Mouse (Mus musculus): ENCODE measurements around the gene Fank1. TPM values are rescaled to one million over a fixed set of nuclear protein-coding genes. Genes with fewer than 3 reads are reported as not detected.

The Fank1 gene
- total and polyA plus RNA-seq, 3 experiments, result 0.16 to 0.17 TPM; not detected in 1

- H3K9ac ChIP-seq (ENCODE audit: insufficient read depth, low read depth), result no peak overlapping the region
- H3K4me3 ChIP-seq (replicated peaks in 1 of 3; ENCODE audit: low read depth in 2 of 3, low read length in 2 of 3, poor library complexity in 1 of 3), result no peak overlapping the region
- no peaks in the 10 kb centered on the region for H3K79me2 ChIP-seq (replicated peaks; ENCODE audit: control insufficient read depth, extremely low read depth, insufficient read depth, poor library complexity, severe bottlenecking)
- no peaks in the 10 kb centered on the region for H3K36me3 ChIP-seq (replicated peaks in 1 of 2; ENCODE audit: control insufficient read depth in 1 of 2, insufficient read depth in 1 of 2, low read length in 1 of 2)
- H3K27me3 ChIP-seq (replicated peaks), result peaks cover 53% of the 10 kb centered on the region
- in situ Hi-C loops (cut with MboI; ENCODE audit: low pct_ligation_motif_present, low pct_unique_long_range_greater_than_20kb, low sequenced_read_pairs), result no loop called here
- TF ChIP-seq CTCF (conservative IDR thresholded peaks at IDR 0.05 in 1 of 2, IDR thresholded peaks at IDR 0.05 in 1 of 2; ENCODE audit: low read depth in 2 of 2, low read length in 2 of 2) (peak; percentile 37 to 77; a peak in 3 of 4 replicates), RAD21 (IDR thresholded peaks at IDR 0.05; ENCODE audit: low read depth, low read length) (peak; percentile 79), SMC3 (IDR thresholded peaks at IDR 0.05; ENCODE audit: low read depth, low read length) (peak; percentile 45), TBP (conservative IDR thresholded peaks at IDR 0.05; ENCODE audit: low read depth, low read length) (no peak), NRF1 (IDR thresholded peaks at IDR 0.05; ENCODE audit: low read depth, low read length) (no peak), UBTF (IDR thresholded peaks at IDR 0.05; ENCODE audit: low read depth, low read length) (no peak), USF1 (IDR thresholded peaks at IDR 0.05; ENCODE audit: low read depth, low read length) (no peak), PAX5 (IDR thresholded peaks at IDR 0.05; ENCODE audit: low read length) (no peak)
- dilution Hi-C loops (cut with MboI; ENCODE audit: extremely low pct_ligation_motif_present, extremely low pct_unique_long_range_greater_than_20kb, low sequenced_read_pairs), result no loop called here
- no peaks in the 10 kb centered on the region for H3K9me3 ChIP-seq (replicated peaks; ENCODE audit: low read length)
- peak; percentile 46 for DNase-seq (ENCODE audit: extremely low read depth)
- no peak overlapping the region for H3K4me2 ChIP-seq (ENCODE audit: insufficient read depth, low read depth, poor library complexity, severe bottlenecking)
- H3K27ac ChIP-seq (ENCODE audit: insufficient read depth, low read depth), result no peak overlapping the region
- no peaks in the 10 kb centered on the region for H3K4me1 ChIP-seq (ENCODE audit: control insufficient read depth in 1 of 2, insufficient read depth in 2 of 2)
These were observed 29.0 kb downstream of the Fank1 start for GRCm38 (mm10) chr7:133805614-133806175.

- Histone ChIP-seq H3K27me3 (replicated peaks) (peaks cover 42% of the 10 kb centered on the region), H3K36me3 (replicated peaks in 1 of 2; ENCODE audit: control insufficient read depth in 1 of 2, insufficient read depth in 1 of 2, low read length in 1 of 2) (no peaks in the 10 kb centered on the region), H3K4me3 (replicated peaks in 1 of 3; ENCODE audit: low read depth in 2 of 3, low read length in 2 of 3, poor library complexity in 1 of 3) (no peak overlapping the region), H3K79me2 (replicated peaks; ENCODE audit: control insufficient read depth, extremely low read depth, insufficient read depth, poor library complexity, severe bottlenecking) (no peaks in the 10 kb centered on the region), H3K9ac (ENCODE audit: insufficient read depth, low read depth) (no peak overlapping the region), H3K9me3 (replicated peaks; ENCODE audit: low read length) (peaks cover 3% of the 10 kb centered on the region), H3K27ac (ENCODE audit: insufficient read depth, low read depth) (no peak overlapping the region), H3K4me1 (ENCODE audit: control insufficient read depth in 1 of 2, insufficient read depth in 2 of 2) (no peaks in the 10 kb centered on the region), H3K4me2 (ENCODE audit: insufficient read depth, low read depth, poor library complexity, severe bottlenecking) (no peak overlapping the region)
- in situ Hi-C loops (cut with MboI; ENCODE audit: low pct_ligation_motif_present, low pct_unique_long_range_greater_than_20kb, low sequenced_read_pairs) (no loop called here), dilution Hi-C loops (cut with MboI; ENCODE audit: extremely low pct_ligation_motif_present, extremely low pct_unique_long_range_greater_than_20kb, low sequenced_read_pairs) (no loop called here)
- TF ChIP-seq ZC3H11A (IDR thresholded peaks at IDR 0.05; ENCODE audit: low read depth, low read length), result no peak
- no peak for TF ChIP-seq RCOR1 (conservative IDR thresholded peaks at IDR 0.05; ENCODE audit: low read depth, low read length)
- no peak for TF ChIP-seq UBTF (IDR thresholded peaks at IDR 0.05; ENCODE audit: low read depth, low read length)
- no peak for TF ChIP-seq TBP (conservative IDR thresholded peaks at IDR 0.05; ENCODE audit: low read depth, low read length)
- no peak for TF ChIP-seq ZMIZ1 (IDR thresholded peaks at IDR 0.05; ENCODE audit: low read depth, low read length)
- TF ChIP-seq MEF2A (IDR thresholded peaks at IDR 0.05; ENCODE audit: borderline replicate concordance, low read depth, low read length), result no peak
- no peak for TF ChIP-seq NRF1 (IDR thresholded peaks at IDR 0.05; ENCODE audit: low read depth, low read length)
- no peak for TF ChIP-seq KAT2A (IDR thresholded peaks at IDR 0.05; ENCODE audit: insufficient replicate concordance, low read length)
- no peak for TF ChIP-seq USF2 (conservative IDR thresholded peaks at IDR 0.05; ENCODE audit: low read depth, low read length)
- TF ChIP-seq MAX (IDR thresholded peaks at IDR 0.05; ENCODE audit: low read length), result no peak
- TF ChIP-seq MAZ (IDR thresholded peaks at IDR 0.05; ENCODE audit: low read depth, low read length), result no peak
- no peak for TF ChIP-seq JUN (IDR thresholded peaks at IDR 0.05; ENCODE audit: insufficient read depth, low read depth, low read length)
- TF ChIP-seq SIN3A (IDR thresholded peaks at IDR 0.05; ENCODE audit: low read length), result no peak
- no peak for TF ChIP-seq HCFC1 (IDR thresholded peaks at IDR 0.05; ENCODE audit: low read depth, low read length)
- TF ChIP-seq NELFE (IDR thresholded peaks at IDR 0.05; ENCODE audit: low read depth, low read length), result no peak
- no peak for TF ChIP-seq CTCF (conservative IDR thresholded peaks at IDR 0.05 in 1 of 2, IDR thresholded peaks at IDR 0.05 in 1 of 2; ENCODE audit: low read depth in 2 of 2, low read length in 2 of 2)
- TF ChIP-seq BHLHE40 (IDR thresholded peaks at IDR 0.05; ENCODE audit: low read depth, low read length), result no peak
- no peak for TF ChIP-seq MXI1 (IDR thresholded peaks at IDR 0.05; ENCODE audit: low read depth, low read length)
- no peak for TF ChIP-seq CHD1 (IDR thresholded peaks at IDR 0.05; ENCODE audit: low read depth, low read length)
- TF ChIP-seq E2F4 (IDR thresholded peaks at IDR 0.05; ENCODE audit: insufficient replicate concordance, low read depth, low read length), result no peak
- DNase-seq (ENCODE audit: extremely low read depth), result no peak
These were observed 36.3 kb downstream of the Fank1 start for GRCm38 (mm10) chr7:133812927-133813326.

Measured in CH12.LX (cell line).